Mouse (Mus musculus): ENCODE measurements around the gene Rhoq. TPM values are rescaled to one million over a fixed set of nuclear protein-coding genes. Genes with fewer than 3 reads are reported as not detected.

Rhoq gene
- polyA plus RNA-seq, 2 experiments, result 1.2 to 1.9 TPM

DNA sequence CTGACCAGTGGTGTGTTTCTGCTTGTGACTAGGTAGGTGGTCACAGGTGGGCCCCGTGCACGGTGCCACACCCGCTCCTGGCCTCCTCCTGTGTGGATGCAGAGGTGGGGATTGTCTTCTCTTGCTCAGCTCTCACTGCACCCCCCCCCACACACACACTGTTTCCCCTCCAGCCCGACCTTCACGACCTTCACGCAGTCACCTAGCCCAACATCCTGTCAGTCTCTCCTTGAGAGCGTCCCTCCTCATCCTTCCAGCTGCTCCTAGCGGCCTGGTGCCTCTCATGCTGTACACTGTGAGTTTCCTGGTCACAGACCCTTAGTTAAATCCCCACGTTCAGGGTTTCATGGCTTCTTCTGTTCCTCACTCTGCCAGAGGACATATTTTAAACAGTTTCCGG lies 13.5 kb downstream of the Rhoq start:
- Histone ChIP-seq H3K27ac (no peak overlapping the region), H3K4me1 (replicated peaks; ENCODE audit: control insufficient read depth in 2 of 2, insufficient read depth in 2 of 2, low read length in 1 of 2) (peaks cover 0 to 6% of the 10 kb centered on the region in 2 experiments; a peak in 1 of 4 replicates), H3K4me3 (ENCODE audit: insufficient read depth in 1 of 2, low read depth in 2 of 2, low read length in 2 of 2) (no peak overlapping the region), H3K27me3 (ENCODE audit: control insufficient read depth, insufficient read depth, low read length) (no peaks in the 10 kb centered on the region), H3K4me2 (ENCODE audit: low read depth) (no peak overlapping the region), H3K36me3 (replicated peaks; ENCODE audit: control insufficient read depth, insufficient read depth, low read depth) (no peaks in the 10 kb centered on the region), H3K9ac (replicated peaks) (no peak overlapping the region), H3K9me3 (ENCODE audit: control insufficient read depth, low read length) (no peaks in the 10 kb centered on the region)
- 73% methylated on average over 10 of the region's 10 CpGs for WGBS (ENCODE audit: insufficient replicate concordance)
- TF ChIP-seq CTCF (IDR thresholded peaks at IDR 0.05; ENCODE audit: low read depth), result no peak
- no peak for TF ChIP-seq EP300 (IDR thresholded peaks at IDR 0.05; ENCODE audit: low read depth)
- DNase-seq (ENCODE audit: low read depth in 3 of 3, low spot score in 3 of 3) (no peak), ATAC-seq (ENCODE audit: insufficient read depth) (no peak)

GRCm38 (mm10) chr17:86978496-86978895 lies 15.6 kb downstream of the Rhoq start:
- Histone ChIP-seq H3K36me3 (replicated peaks; ENCODE audit: control insufficient read depth, insufficient read depth, low read depth) (no peaks in the 10 kb centered on the region), H3K9ac (replicated peaks) (no peak overlapping the region), H3K27ac (no peak overlapping the region), H3K27me3 (ENCODE audit: control insufficient read depth, insufficient read depth, low read length) (no peaks in the 10 kb centered on the region), H3K4me1 (replicated peaks; ENCODE audit: control insufficient read depth in 2 of 2, insufficient read depth in 2 of 2, low read length in 1 of 2) (no peaks in the 10 kb centered on the region), H3K4me2 (ENCODE audit: low read depth) (no peak overlapping the region), H3K4me3 (ENCODE audit: insufficient read depth in 1 of 2, low read depth in 2 of 2, low read length in 2 of 2) (no peak overlapping the region), H3K9me3 (ENCODE audit: control insufficient read depth, low read length) (no peaks in the 10 kb centered on the region)
- ATAC-seq (ENCODE audit: insufficient read depth), result no peak
- 38% methylated on average over 6 of the region's 6 CpGs for WGBS (ENCODE audit: insufficient replicate concordance)
- TF ChIP-seq EP300 (IDR thresholded peaks at IDR 0.05; ENCODE audit: low read depth) (no peak), CTCF (IDR thresholded peaks at IDR 0.05; ENCODE audit: low read depth) (no peak)
- no peak for DNase-seq (ENCODE audit: low read depth in 3 of 3, low spot score in 3 of 3)

DNA sequence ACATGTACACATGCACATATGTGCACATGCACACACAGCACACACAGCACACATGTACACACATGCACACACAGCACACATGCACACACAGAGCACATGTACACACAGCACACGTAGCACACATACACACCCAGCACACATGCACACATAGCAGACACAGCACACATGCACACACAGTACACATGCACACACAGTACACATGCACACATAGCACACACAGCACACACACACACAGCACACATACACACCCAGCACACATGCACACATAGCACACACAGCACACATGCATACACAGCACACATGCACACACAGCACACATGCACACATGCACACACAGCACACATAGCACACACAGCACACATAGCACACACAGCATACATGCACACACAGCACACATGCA lies 18.3 kb downstream of the Rhoq start:
- no peaks in the 10 kb centered on the region for H3K36me3 ChIP-seq (replicated peaks; ENCODE audit: control insufficient read depth, insufficient read depth, low read depth)
- ATAC-seq (ENCODE audit: insufficient read depth) (no peak), DNase-seq (ENCODE audit: low read depth in 3 of 3, low spot score in 3 of 3) (no peak)
- no peak for TF ChIP-seq CTCF (IDR thresholded peaks at IDR 0.05; ENCODE audit: low read depth)
- TF ChIP-seq EP300 (IDR thresholded peaks at IDR 0.05; ENCODE audit: low read depth), result no peak
- H3K4me2 ChIP-seq (ENCODE audit: low read depth), result no peak overlapping the region
- 81% methylated on average over 1 of the region's 1 CpGs for WGBS (ENCODE audit: insufficient replicate concordance)
- H3K9ac ChIP-seq (replicated peaks), result no peak overlapping the region
- H3K4me1 ChIP-seq (replicated peaks; ENCODE audit: control insufficient read depth in 2 of 2, insufficient read depth in 2 of 2, low read length in 1 of 2), result no peaks in the 10 kb centered on the region
- no peaks in the 10 kb centered on the region for H3K27me3 ChIP-seq (ENCODE audit: control insufficient read depth, insufficient read depth, low read length)
- H3K9me3 ChIP-seq (ENCODE audit: control insufficient read depth, low read length), result no peaks in the 10 kb centered on the region
- H3K27ac ChIP-seq, result no peak overlapping the region
- H3K4me3 ChIP-seq (ENCODE audit: insufficient read depth in 1 of 2, low read depth in 2 of 2, low read length in 2 of 2), result no peak overlapping the region

GRCm38 (mm10) chr17:86981701-86982100 lies 18.8 kb downstream of the Rhoq start:
- Histone ChIP-seq H3K4me2 (ENCODE audit: low read depth) (no peak overlapping the region), H3K36me3 (replicated peaks; ENCODE audit: control insufficient read depth, insufficient read depth, low read depth) (no peaks in the 10 kb centered on the region), H3K9ac (replicated peaks) (no peak overlapping the region), H3K27ac (no peak overlapping the region), H3K27me3 (ENCODE audit: control insufficient read depth, insufficient read depth, low read length) (no peaks in the 10 kb centered on the region), H3K4me1 (replicated peaks; ENCODE audit: control insufficient read depth in 2 of 2, insufficient read depth in 2 of 2, low read length in 1 of 2) (no peaks in the 10 kb centered on the region), H3K9me3 (ENCODE audit: control insufficient read depth, low read length) (no peaks in the 10 kb centered on the region), H3K4me3 (ENCODE audit: insufficient read depth in 1 of 2, low read depth in 2 of 2, low read length in 2 of 2) (no peak overlapping the region)
- WGBS (ENCODE audit: insufficient replicate concordance), result 82% methylated on average over 2 of the region's 2 CpGs
- TF ChIP-seq EP300 (IDR thresholded peaks at IDR 0.05; ENCODE audit: low read depth) (no peak), CTCF (IDR thresholded peaks at IDR 0.05; ENCODE audit: low read depth) (no peak; the same call in 1 of the 2 replicates)
- DNase-seq (ENCODE audit: low read depth in 3 of 3, low spot score in 3 of 3) (no peak), ATAC-seq (ENCODE audit: insufficient read depth) (no peak)

- H3K4me2 ChIP-seq (ENCODE audit: low read depth), result no peak overlapping the region
- no peaks in the 10 kb centered on the region for H3K27me3 ChIP-seq (ENCODE audit: control insufficient read depth, insufficient read depth, low read length)
- WGBS (ENCODE audit: insufficient replicate concordance), result 67% methylated on average over 9 of the region's 9 CpGs
- no peaks in the 10 kb centered on the region for H3K9me3 ChIP-seq (ENCODE audit: control insufficient read depth, low read length)
- no peak overlapping the region for H3K27ac ChIP-seq
- TF ChIP-seq CTCF (IDR thresholded peaks at IDR 0.05; ENCODE audit: low read depth), result no peak
- no peak for TF ChIP-seq EP300 (IDR thresholded peaks at IDR 0.05; ENCODE audit: low read depth)
- no peaks in the 10 kb centered on the region for H3K36me3 ChIP-seq (replicated peaks; ENCODE audit: control insufficient read depth, insufficient read depth, low read depth)
- no peak overlapping the region for H3K9ac ChIP-seq (replicated peaks)
- no peak for ATAC-seq (ENCODE audit: insufficient read depth)
- no peak for DNase-seq (ENCODE audit: low read depth in 3 of 3, low spot score in 3 of 3)
- H3K4me1 ChIP-seq (replicated peaks; ENCODE audit: control insufficient read depth in 2 of 2, insufficient read depth in 2 of 2, low read length in 1 of 2), result no peaks in the 10 kb centered on the region
- H3K4me3 ChIP-seq (ENCODE audit: insufficient read depth in 1 of 2, low read depth in 2 of 2, low read length in 2 of 2), result no peak overlapping the region
These were observed 19.6 kb downstream of the Rhoq start for GRCm38 (mm10) chr17:86982497-86982896.

Measured in liver, embryonic 14.5 days (tissue).